Mouse (Mus musculus): ENCODE results near the gene Fadd. TPM values are rescaled to one million over a fixed set of nuclear protein-coding genes. Genes with fewer than 3 reads are reported as not detected.

Fadd gene
- polyA plus RNA-seq, 1 experiment from 2014 or later, result 7.8 TPM

GRCm38 (mm10) chr7:144571598-144571997 is 10.7 kb downstream of the Fadd start:
- Histone ChIP-seq H3K4me1 (replicated peaks; ENCODE audit: control insufficient read depth, insufficient read depth) (no peaks in the 10 kb centered on the region), H3K4me2 (replicated peaks; ENCODE audit: low read depth) (no peak overlapping the region), H3K9ac (ENCODE audit: low read length) (no peak overlapping the region), H3K27me3 (ENCODE audit: control insufficient read depth, insufficient read depth, low read length) (no peaks in the 10 kb centered on the region), H3K27ac (replicated peaks) (no peak overlapping the region), H3K4me3 (ENCODE audit: low read depth, low read length) (no peak overlapping the region), H3K9me3 (ENCODE audit: control insufficient read depth, low read length) (no peaks in the 10 kb centered on the region), H3K36me3 (ENCODE audit: control insufficient read depth, insufficient read depth, low read length) (no peaks in the 10 kb centered on the region)
- ATAC-seq (ENCODE audit: low FRiP score, low TSS enrichment) (no peak), DNase-seq (ENCODE audit: low spot score) (no peak)
- no peak for TF ChIP-seq EP300 (optimal IDR thresholded peaks at IDR 0.05)
- no peak for TF ChIP-seq CTCF (IDR thresholded peaks at IDR 0.05; ENCODE audit: low read depth)

DNA sequence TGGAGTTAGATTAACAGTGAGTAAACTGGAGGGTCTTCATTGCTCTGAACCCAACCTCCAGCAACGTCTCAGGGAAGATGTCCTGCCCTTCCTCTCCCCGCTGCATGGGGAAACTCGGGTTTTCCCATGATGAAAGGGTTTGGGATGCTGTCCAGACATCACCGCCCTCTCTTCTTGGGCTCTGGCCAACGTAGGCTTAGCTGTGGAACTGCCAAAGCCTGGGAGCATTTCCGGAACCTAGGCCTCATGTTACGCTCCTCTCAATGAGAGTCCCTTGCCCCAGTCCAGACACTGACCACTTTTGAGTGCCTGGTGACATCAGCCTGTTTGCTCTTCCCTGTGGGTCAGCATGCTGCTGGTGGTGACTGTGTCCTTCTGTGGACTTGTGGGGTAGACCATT is 12.8 kb downstream of the Fadd start:
- peak; percentile 45; the same call in 1 of the 2 replicates for ATAC-seq (ENCODE audit: low FRiP score, low TSS enrichment)
- 33% methylated on average over 7 of the region's 7 CpGs for WGBS
- H3K27ac ChIP-seq (replicated peaks), result peak overlapping the region; percentile 65

DNA sequence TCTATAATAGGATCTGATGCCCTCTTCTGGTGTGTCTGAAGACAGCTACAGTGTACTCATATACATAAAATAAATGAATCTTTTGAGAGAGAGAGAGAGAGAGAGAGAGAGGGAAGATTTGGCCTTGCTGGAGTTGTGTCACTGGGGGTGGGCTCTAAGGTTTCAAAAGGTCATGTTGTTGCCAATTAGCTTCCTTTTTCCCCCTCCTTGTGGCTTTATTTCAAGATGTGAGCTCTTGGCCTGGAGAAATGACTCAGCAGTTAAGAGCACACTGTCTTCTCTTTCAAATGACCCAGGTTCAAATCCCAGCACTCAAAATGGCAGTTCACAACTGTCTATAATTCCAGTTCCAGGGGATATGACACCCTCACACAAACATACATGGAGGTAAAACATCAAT is 14.2 kb downstream of the Fadd start:
- H3K27me3 ChIP-seq (ENCODE audit: control insufficient read depth, insufficient read depth, low read length), result no peaks in the 10 kb centered on the region
- no peak for TF ChIP-seq CTCF (IDR thresholded peaks at IDR 0.05; ENCODE audit: low read depth)
- TF ChIP-seq EP300 (optimal IDR thresholded peaks at IDR 0.05), result no peak
- H3K27ac ChIP-seq (replicated peaks), result no peak overlapping the region
- H3K4me3 ChIP-seq (ENCODE audit: low read depth, low read length), result no peak overlapping the region
- ATAC-seq (ENCODE audit: low FRiP score, low TSS enrichment) (no peak), DNase-seq (ENCODE audit: low spot score) (no peak)
- H3K9me3 ChIP-seq (ENCODE audit: control insufficient read depth, low read length), result no peaks in the 10 kb centered on the region
- no peak overlapping the region for H3K4me2 ChIP-seq (replicated peaks; ENCODE audit: low read depth)
- no peak overlapping the region for H3K9ac ChIP-seq (ENCODE audit: low read length)
- no peaks in the 10 kb centered on the region for H3K36me3 ChIP-seq (ENCODE audit: control insufficient read depth, insufficient read depth, low read length)
- H3K4me1 ChIP-seq (replicated peaks; ENCODE audit: control insufficient read depth, insufficient read depth), result no peaks in the 10 kb centered on the region

More for the DNA sequence above, 12.8 kb downstream of the Fadd start:
- H3K27me3 ChIP-seq (ENCODE audit: control insufficient read depth, insufficient read depth, low read length), result no peaks in the 10 kb centered on the region
- no peaks in the 10 kb centered on the region for H3K36me3 ChIP-seq (ENCODE audit: control insufficient read depth, insufficient read depth, low read length)
- H3K4me1 ChIP-seq (replicated peaks; ENCODE audit: control insufficient read depth, insufficient read depth), result no peaks in the 10 kb centered on the region
- H3K4me3 ChIP-seq (ENCODE audit: low read depth, low read length), result no peak overlapping the region
- H3K9ac ChIP-seq (ENCODE audit: low read length), result no peak overlapping the region
- H3K9me3 ChIP-seq (ENCODE audit: control insufficient read depth, low read length), result no peaks in the 10 kb centered on the region
- DNase-seq (ENCODE audit: low spot score), result peak; percentile 31
- TF ChIP-seq CTCF (IDR thresholded peaks at IDR 0.05; ENCODE audit: low read depth), result no peak
- no peak for TF ChIP-seq EP300 (optimal IDR thresholded peaks at IDR 0.05)
- no peak overlapping the region for H3K4me2 ChIP-seq (replicated peaks; ENCODE audit: low read depth)

- Histone ChIP-seq H3K9ac (ENCODE audit: low read length) (no peak overlapping the region), H3K4me1 (replicated peaks; ENCODE audit: control insufficient read depth, insufficient read depth) (no peaks in the 10 kb centered on the region), H3K4me2 (replicated peaks; ENCODE audit: low read depth) (no peak overlapping the region), H3K27me3 (ENCODE audit: control insufficient read depth, insufficient read depth, low read length) (no peaks in the 10 kb centered on the region), H3K36me3 (ENCODE audit: control insufficient read depth, insufficient read depth, low read length) (no peaks in the 10 kb centered on the region), H3K27ac (replicated peaks) (peak overlapping the region; percentile 65), H3K4me3 (ENCODE audit: low read depth, low read length) (no peak overlapping the region), H3K9me3 (ENCODE audit: control insufficient read depth, low read length) (no peaks in the 10 kb centered on the region)
- TF ChIP-seq EP300 (optimal IDR thresholded peaks at IDR 0.05) (no peak), CTCF (IDR thresholded peaks at IDR 0.05; ENCODE audit: low read depth) (no peak)
- WGBS, result 45% methylated on average over 3 of the region's 3 CpGs
- no peak for DNase-seq (ENCODE audit: low spot score)
- peak; percentile 76 for ATAC-seq (ENCODE audit: low FRiP score, low TSS enrichment)
Measured at GRCm38 (mm10) chr7:144566921-144567682, 15.2 kb downstream of the Fadd start.

DNA sequence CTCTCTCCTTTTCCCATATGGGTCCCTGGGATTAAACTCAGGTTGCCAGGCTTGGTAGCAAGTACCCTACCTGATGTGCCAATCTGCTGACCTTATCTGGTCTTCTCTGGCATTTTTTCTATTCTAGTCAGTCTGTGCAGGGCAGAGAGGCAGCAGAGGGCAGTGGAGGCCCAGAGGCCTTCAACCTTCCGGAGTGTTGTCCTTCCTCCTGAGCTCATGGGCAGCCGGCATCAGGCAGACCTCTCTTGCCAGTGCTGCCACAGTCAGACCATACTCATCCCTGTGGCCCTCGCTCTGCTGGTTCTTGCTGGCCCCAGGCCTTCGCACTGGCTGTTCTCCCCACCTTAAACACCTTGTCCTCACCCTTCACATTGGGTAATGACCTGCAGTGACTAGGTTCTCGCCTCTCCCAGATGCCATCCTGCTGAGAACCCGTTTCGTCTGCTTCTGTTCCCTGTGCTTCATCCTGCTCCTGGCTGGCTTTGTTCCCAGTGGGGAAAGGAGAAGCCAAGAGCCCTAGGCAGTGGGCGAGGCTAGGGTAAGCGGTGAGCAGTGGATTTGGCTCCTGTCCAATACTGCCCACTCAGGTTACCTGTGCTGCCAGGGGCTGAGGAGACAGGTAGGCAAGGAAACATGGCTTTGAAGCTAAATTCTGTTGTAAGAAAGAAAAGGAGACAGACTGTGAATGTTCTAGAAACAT is 18.7 kb downstream of the Fadd start:
- no peaks in the 10 kb centered on the region for H3K36me3 ChIP-seq (ENCODE audit: control insufficient read depth, insufficient read depth, low read length)
- TF ChIP-seq EP300 (optimal IDR thresholded peaks at IDR 0.05) (peak; percentile 80), CTCF (IDR thresholded peaks at IDR 0.05; ENCODE audit: low read depth) (no peak)
- H3K27ac ChIP-seq (replicated peaks), result peak overlapping the region; percentile 65
- no peak overlapping the region for H3K9ac ChIP-seq (ENCODE audit: low read length)
- ATAC-seq (ENCODE audit: low FRiP score, low TSS enrichment) (peak; percentile 53), DNase-seq (ENCODE audit: low spot score) (peak; percentile 63)
- no peak overlapping the region for H3K4me3 ChIP-seq (ENCODE audit: low read depth, low read length)
- 41% methylated on average over 9 of the region's 9 CpGs for WGBS
- H3K27me3 ChIP-seq (ENCODE audit: control insufficient read depth, insufficient read depth, low read length), result no peaks in the 10 kb centered on the region
- no peaks in the 10 kb centered on the region for H3K4me1 ChIP-seq (replicated peaks; ENCODE audit: control insufficient read depth, insufficient read depth)
- no peaks in the 10 kb centered on the region for H3K9me3 ChIP-seq (ENCODE audit: control insufficient read depth, low read length)
- no peak overlapping the region; the same call in 1 of the 2 replicates for H3K4me2 ChIP-seq (replicated peaks; ENCODE audit: low read depth)

DNA sequence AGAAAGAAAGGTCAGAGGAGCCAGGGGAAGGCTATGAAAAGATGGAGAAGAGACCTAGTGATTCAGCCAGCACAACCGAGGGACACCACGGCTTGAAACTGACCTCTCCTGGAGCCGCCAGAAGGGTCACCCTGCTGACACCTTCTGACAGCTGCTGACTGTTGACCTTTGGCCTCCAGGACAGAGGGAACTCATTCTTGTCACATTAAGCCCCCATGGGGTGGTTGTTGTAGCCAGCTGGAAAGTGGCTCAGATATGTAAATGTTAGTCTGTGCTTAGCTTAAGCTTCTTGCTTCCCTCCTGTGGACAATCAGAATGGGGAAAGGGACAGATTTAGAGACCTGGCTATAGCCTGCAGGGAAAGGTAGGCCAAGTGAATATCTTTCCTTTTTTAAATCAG is 20.2 kb downstream of the Fadd start:
- no peaks in the 10 kb centered on the region for H3K27me3 ChIP-seq (ENCODE audit: control insufficient read depth, insufficient read depth, low read length)
- H3K4me1 ChIP-seq (replicated peaks; ENCODE audit: control insufficient read depth, insufficient read depth), result no peaks in the 10 kb centered on the region
- H3K36me3 ChIP-seq (ENCODE audit: control insufficient read depth, insufficient read depth, low read length), result no peaks in the 10 kb centered on the region
- no peak overlapping the region for H3K27ac ChIP-seq (replicated peaks)
- DNase-seq (ENCODE audit: low spot score) (no peak), ATAC-seq (ENCODE audit: low FRiP score, low TSS enrichment) (no peak)
- H3K4me2 ChIP-seq (replicated peaks; ENCODE audit: low read depth), result no peak overlapping the region
- H3K9me3 ChIP-seq (ENCODE audit: control insufficient read depth, low read length), result no peaks in the 10 kb centered on the region
- no peak overlapping the region for H3K4me3 ChIP-seq (ENCODE audit: low read depth, low read length)
- WGBS, result 29% methylated on average over 3 of the region's 3 CpGs
- TF ChIP-seq EP300 (optimal IDR thresholded peaks at IDR 0.05), result no peak
- no peak for TF ChIP-seq CTCF (IDR thresholded peaks at IDR 0.05; ENCODE audit: low read depth)
- no peak overlapping the region for H3K9ac ChIP-seq (ENCODE audit: low read length)
